22 mouse cellular contexts compared by ENCODE assay signal in the genomic region with DNA sequence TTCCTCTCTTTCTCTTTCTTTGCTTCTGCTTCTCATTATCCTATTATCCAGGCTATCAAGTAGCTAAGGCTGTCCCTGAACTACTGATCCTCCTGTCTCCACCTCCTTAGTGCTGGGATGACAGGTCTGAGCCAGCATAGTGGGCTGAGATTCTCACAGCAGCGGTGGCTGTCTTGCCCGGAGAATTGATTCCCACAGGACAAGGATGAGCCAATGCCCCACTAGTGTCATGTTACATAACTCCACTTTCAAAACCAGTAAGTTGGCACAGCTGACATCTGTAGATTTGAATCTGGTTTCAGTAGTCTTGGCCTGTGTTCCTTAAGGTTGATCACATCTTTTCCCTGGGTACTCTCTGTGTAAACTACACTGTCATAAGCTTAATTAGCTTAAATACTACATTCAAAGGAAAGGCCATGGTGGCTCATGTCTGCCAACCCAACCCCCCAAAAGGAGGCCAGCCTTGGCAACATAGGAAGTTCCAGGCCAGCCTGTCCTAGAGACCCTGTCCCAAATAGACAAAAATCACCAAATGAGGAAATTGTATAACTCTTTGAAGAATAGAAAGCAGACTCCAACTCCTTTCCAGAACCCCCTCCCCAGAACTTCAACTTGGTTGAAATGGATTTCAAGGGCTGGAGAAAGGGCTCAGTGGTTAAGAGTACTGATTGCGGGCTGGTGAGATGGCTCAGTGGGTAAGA. TPM values are rescaled to one million over a fixed set of nuclear protein-coding genes. Genes with fewer than 3 reads are reported as not detected.
"Had no signal": no experiment of that assay in that cellular context is flagged by ENCODE, and none has a peak within 500 bp of the region (broad histone marks: within the 10 kb centered on the region; RNA-seq: fewer than 3 reads in every experiment).

No protein-coding gene starts in this region.

- H3K36me3 ChIP-seq: limb, embryonic 13.5 days; liver, embryonic 12.5 days; lung, embryonic 15.5 days; midbrain, embryonic 12.5 days; neural tube, embryonic 15.5 days had no signal

- H3K4me3 ChIP-seq: limb, embryonic 13.5 days; liver, embryonic 12.5 days; lung, embryonic 15.5 days; megakaryocyte, embryonic 14.5 days; midbrain, embryonic 12.5 days; neural tube, embryonic 15.5 days had no signal

- H3K9ac ChIP-seq: limb, embryonic 13.5 days; liver, embryonic 12.5 days; lung, embryonic 15.5 days; midbrain, embryonic 12.5 days; neural tube, embryonic 15.5 days had no signal

- ATAC-seq: intestine, postnatal 0 days; liver, embryonic 12.5 days had no signal

- H3K27ac ChIP-seq: limb, embryonic 13.5 days; liver, embryonic 12.5 days; lung, embryonic 15.5 days; macrophage; midbrain, embryonic 12.5 days; neural tube, embryonic 15.5 days had no signal

- H3K4me2 ChIP-seq: limb, embryonic 13.5 days; liver, embryonic 12.5 days; lung, embryonic 15.5 days; midbrain, embryonic 12.5 days; neural tube, embryonic 15.5 days had no signal

- H3K9me3 ChIP-seq: limb, embryonic 13.5 days; liver, embryonic 12.5 days; lung, embryonic 15.5 days; megakaryocyte, embryonic 14.5 days; midbrain, embryonic 12.5 days; neural tube, embryonic 15.5 days had no signal

- DNase-seq: kidney, adult 8-10 months; layer of hippocampus, postnatal 36 days; left cerebral cortex, postnatal 4 days; lung, postnatal 14 days; retina, postnatal 1 day; right cerebral cortex, postnatal 4 days; spleen, adult 18-20 months; thymus, postnatal 4 days had no signal

- H3K27me3 ChIP-seq: limb, embryonic 13.5 days; liver, embryonic 12.5 days; lung, embryonic 15.5 days; midbrain, embryonic 12.5 days; neural tube, embryonic 15.5 days had no signal

RNA-seq across cellular contexts. Expression of a gene that starts 4.3 kb away (rescaled TPM):
- total RNA-seq: layer of hippocampus, postnatal 36 days; left cerebral cortex, postnatal 4 days; midbrain, postnatal 0 days had no signal
- polyA plus RNA-seq: kidney, embryonic 16.5 days; limb, embryonic 13.5 days; liver, embryonic 12.5 days; liver, embryonic 16.5 days; lung, embryonic 15.5 days; macrophage; midbrain, embryonic 12.5 days; midbrain, postnatal 0 days; neural tube, embryonic 11.5 days; neural tube, embryonic 15.5 days; stomach, embryonic 14.5 days; testis, adult 2 months had no signal

RNA-seq across cellular contexts. Expression of a gene that starts 13.6 kb away (rescaled TPM):
- total RNA-seq: layer of hippocampus, postnatal 36 days; left cerebral cortex, postnatal 4 days; midbrain, postnatal 0 days had no signal
- polyA plus RNA-seq: intestine, postnatal 0 days; limb, embryonic 13.5 days; liver, embryonic 16.5 days; lung, embryonic 15.5 days; macrophage; neural tube, embryonic 11.5 days; testis, adult 2 months had no signal
